Mouse (Mus musculus) CD8-positive naive resting alpha-beta T cell, adult 2 months (primary cell): ENCODE results near the gene Zfp82.
A peak's percentile ranks its signal among the peaks of the same experiment; 100 is the strongest.
"Not testable (repeated sequence)": the region's sequence is repeated elsewhere in the genome, so short reads cannot be mapped to it uniquely, and the experiment has no call there.

Experiments
- DNase-seq, 2 experiments: peaks; one replicate each; pipeline ENCODE4 v3.0.0; 2022; ENCODE audit warnings: low read depth in 2 of 2, low spot score in 2 of 2

The Zfp82 gene

DNA sequence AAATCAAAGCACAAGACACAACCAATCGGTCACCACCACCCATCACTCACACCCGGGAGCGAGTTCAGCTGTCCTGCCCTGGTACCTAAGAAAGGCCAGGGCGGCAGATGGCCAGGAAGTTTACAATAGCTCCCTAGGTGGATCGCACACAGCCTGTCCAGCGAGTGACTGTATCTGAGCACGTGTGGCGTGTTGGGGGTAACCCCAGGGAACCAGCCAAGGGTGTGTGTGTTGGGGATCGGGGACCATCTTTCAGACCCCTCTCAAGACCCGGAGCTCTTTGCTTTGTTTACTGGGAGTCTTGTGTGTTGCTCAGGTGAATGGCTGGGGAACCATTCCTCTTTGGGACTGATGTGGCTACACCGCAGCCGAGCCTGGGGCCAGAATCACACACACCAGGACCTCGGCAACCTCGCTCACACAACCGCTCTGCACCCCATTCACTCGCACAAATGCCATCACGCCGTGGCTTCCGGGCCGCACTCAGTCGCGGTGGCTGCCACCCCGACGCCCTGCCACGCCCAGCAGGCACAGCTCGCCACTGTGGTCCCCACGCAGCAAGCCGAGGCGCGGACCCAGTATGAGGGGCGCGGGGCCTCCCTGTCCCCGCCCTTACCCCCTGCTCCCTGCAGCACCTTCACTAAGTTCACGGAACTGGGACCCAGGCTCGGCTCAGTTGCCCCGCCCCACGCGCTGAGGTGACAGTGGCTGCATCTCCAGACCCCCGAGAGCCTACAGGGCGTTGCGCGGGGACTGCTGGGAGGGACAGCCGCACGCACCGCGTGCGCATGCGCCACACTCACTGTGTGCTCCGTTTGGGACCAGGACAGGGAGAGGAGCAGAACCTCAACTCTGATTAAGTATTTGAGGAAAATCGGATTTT, at the start of gene Zfp82:
Zfp82 (minus strand) TSS at position 755 of the 883 bp plus-strand sequence.
- peak; percentile 62 to 76 for DNase-seq

DNA sequence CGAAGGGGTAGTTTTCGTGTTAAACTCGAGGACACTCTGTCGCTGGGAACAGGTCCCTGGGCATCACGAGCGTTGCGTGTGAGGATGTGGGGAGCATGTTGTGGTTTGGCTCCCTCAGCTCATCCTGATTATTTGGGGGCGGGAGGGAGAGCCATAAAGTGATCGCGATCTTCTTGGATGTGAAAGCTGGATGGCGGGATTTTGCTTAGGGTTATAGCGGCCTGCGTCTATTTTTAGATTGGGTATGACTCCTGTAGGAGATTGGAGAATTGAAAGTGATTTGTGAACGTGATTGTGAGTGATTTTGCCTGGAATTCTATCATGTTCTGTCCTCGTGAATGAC, 49.5 kb upstream of the Zfp82 start:
- no peak for DNase-seq

DNA sequence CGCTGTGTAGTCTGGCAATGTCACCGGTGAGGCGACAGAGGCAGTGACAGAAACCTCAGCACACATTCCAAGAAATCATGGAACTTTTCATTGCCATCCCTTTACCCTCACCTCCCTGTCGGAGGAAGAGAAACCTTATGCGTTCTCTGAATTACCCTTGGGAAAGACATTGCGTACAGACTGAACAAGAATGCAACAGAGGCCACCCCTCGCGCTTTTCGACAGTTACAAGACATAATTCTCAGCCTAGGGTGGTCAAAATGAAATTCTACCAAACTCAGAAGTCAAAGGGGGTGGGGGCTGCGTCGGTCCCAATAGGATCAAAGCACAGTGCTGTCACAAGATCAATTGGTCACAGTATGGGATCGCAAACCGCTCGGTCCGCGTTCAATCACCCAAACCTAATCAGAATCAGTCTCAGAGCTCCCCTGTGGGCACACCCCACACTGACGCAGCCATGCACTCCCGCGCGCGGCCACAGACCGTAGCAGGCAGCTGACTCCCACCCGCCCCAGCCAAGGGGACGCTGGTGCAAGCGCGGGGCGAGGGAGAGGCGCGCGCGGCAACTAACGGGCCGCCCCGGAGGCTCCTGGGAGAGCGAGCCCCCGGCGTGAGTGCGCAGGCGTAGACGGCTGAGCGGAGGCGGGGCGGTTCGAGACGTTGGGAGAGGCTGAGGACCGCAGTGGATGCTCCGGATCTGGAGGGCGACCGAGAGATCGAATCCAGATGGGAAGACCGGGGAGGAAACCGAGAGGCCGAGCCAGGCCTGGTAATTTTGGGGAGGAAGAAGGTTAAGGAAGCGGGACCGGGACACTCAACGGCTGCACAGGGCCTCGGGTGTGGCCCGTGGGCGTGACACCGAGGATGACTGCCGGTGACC, 48.8 kb upstream of the Zfp82 start, which contains the start of gene Zfp382:
Zfp382 (plus strand) TSS at position 635 of the 880 bp plus-strand sequence.
- DNase-seq, result peak; percentile 82 to 86

DNA sequence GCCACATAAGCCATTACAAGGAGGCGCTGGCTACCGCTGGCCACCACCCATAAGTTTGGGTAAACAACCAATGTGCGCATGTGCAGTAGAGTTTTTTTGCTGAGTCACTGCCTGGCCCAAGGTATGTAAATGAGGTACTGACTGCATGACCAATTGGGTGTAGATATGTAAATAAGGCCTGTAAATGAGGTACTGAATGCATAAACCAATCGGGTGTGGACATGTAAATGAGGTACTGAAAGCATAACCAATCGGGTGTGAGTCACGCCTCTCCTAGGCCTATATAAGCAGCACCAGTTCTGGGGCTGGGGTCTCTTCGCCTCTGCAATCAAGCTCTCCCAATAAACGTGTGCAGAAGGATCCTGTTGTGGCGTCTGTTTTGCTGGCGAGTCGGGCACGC, 45.2 kb upstream of the Zfp82 start:
- not testable (repeated sequence) for DNase-seq

DNA sequence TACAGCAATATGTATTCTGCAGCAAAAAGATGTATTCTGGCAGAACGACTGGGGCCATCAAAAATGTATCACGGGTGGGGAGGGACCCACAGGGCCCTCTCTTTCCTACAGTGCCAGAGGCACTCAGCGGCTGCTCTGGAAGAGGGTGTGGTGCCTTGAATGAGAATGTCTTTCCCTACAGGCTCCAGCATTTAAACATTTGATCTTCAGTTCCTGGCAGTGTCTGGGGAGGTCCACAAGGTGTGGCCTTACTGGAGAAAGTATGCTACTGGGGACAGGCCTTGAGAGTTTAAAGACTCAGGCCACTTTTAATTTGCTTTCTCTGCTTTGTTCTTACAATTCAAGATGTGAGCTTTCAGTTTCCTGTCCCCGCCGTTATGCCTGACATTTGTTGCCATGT, 43.4 kb upstream of the Zfp82 start:
- no peak for DNase-seq

DNA sequence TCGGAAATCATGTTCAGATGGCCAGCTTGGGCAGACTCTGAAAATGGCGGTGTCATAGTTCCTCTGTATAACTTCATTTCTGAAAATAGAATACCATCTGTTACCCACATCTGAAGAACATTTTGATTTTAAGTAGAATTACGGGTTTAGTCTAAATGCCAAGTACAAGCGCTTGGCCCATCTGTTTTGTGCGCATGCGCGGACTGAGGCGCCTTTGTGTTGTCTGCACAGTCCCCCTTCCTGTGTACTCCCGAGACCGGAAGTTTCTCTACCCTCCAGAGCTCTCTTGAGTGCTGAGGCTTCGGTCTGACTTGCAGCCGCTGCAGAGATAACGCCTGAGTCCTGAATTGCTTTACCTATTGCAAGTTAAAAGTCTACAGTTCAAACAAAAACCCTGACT, 26.6 kb upstream of the Zfp82 start:
- peak; percentile 75 to 80 for DNase-seq

DNA sequence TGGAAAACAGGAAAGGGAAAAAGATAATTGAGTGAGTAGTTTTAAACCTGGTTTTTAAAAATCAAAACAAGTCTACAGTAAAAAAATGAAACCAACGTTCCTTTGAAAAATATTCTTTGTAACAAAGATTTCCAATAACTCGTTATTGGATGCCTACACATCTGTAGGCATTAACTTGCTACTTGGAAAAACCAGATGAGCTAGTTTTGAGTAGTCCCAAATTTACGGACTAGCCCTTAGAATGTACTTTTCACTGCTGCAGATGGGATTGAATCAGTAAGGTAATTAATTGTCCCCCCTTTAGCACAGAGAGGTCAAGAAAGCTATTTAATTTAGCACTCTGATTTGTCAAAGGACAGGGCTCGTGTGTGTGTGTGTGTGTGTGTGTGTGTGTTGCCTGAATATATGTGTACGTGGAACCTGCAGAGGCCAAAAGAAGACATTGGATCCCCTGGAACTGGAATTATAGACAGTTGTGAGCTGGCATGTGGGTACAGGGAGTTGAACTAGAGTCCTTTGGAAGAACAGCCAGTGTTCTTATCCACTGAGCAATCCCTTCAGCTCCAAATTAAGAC, 22.9 kb upstream of the Zfp82 start:
- no peak for DNase-seq

DNA sequence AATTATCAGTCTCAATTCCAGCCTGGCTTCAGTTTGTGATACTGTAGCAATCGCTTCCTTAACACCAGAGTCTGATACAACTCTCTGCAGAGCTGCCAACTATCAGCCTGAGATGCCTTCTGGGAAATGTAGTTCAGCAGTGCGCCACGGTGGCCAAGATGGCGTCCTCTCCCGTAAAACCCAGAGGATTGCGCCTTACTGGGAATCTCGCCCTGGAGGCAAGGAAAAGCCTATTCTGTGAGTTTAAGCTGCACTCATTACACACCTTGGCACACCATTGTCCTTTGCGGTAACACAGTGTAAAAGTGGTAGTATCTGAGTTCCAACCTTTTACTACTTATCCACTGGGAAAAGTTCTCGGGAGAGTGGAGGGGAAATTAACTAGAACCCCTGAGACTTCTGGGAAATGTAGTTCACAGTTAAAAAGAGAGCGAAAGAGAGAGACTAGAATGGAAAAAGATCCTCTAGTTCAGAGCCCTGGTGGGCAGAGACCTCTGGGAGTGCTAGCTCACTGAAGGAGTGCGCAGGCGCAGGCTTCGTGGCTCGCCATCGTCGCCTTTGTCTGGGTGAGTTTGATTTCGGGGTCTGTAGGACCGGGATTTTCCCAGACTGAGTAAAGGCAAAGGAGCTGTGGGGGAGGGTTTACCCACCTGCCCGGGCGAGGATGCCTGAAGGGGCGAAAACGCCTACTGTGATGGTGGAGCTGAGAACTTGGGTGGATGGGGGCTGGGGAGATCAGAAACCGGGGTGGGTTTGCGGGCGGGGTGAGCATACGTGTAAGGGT, 22.1 kb upstream of the Zfp82 start, which contains the start of gene Zfp260:
Zfp260 (plus strand) TSS at position 132 of the 784 bp plus-strand sequence.
- DNase-seq, result peak; percentile 82 to 88

DNA sequence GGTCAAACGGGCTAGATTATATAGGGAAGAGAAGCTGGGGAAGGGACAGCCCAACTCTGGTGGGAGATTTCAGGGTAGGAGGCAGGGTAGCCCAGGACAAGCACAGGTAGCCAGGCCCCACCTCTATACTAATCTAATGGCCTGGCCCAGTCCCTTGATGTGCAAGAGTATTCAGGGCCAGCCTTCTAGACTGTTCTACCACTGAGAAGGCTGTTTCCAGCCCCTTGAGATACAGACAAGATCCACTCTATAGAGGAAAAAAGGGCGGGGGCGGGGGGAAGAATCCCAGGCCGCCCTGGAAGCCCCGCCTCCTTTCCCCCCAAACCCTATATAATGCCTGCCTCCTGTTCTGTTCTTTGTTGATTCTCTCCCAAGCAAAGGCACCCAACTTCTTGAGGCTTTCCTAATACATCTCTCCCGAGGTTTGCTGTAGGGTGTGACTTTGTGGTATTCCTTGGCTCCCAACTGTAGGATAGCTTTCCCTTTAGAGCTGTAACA, 21.3 kb upstream of the Zfp82 start:
- DNase-seq, result no peak

DNA sequence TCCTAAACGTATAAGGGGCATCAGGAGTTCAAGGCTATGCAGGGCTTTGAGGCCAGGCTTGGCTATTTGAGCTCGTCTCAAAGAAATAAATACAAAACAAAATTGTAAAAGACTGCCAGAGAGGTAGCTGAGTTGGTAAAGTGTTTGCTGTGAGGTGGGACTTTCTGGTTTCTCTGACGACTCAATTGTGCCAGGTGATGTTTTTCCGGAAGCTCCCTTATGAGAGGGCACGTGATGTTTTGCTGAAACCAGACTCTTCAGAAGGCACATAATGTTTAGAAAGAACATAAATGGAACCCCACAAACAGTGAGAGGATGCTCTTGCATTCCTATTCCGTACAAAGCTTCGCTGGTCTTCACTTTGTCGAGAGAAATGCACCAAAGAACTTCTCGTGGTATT, 20.0 kb upstream of the Zfp82 start:
- DNase-seq, result no peak

DNA sequence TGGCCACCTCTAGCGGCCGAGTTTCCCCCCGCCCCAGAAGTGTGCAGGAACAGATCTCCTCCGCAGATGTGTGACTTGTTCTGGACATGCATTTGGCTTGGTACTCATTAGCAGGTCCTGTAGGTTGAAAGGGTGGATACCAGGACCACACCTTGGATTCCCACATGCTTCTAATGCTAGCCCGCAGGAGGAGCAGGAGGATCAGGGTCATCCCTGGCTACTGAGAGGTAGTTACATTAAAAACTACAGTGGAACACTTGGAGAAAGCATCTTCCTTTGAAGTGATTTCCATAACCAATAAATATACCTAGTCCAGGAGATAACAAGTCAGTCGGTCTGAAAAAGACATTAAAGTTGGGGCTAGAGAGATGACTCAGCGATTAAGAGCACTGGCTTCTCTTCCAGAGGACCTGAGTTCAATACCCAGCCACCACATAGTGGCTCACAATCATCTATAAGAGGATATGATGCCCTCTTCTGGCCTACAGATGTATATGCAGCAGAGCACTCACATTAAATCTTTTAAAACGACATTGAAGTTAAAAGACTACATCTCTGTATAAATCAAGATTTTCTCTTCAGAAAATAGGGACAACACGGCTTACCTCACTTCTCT, 18.4 kb upstream of the Zfp82 start:
- no peak for DNase-seq

DNA sequence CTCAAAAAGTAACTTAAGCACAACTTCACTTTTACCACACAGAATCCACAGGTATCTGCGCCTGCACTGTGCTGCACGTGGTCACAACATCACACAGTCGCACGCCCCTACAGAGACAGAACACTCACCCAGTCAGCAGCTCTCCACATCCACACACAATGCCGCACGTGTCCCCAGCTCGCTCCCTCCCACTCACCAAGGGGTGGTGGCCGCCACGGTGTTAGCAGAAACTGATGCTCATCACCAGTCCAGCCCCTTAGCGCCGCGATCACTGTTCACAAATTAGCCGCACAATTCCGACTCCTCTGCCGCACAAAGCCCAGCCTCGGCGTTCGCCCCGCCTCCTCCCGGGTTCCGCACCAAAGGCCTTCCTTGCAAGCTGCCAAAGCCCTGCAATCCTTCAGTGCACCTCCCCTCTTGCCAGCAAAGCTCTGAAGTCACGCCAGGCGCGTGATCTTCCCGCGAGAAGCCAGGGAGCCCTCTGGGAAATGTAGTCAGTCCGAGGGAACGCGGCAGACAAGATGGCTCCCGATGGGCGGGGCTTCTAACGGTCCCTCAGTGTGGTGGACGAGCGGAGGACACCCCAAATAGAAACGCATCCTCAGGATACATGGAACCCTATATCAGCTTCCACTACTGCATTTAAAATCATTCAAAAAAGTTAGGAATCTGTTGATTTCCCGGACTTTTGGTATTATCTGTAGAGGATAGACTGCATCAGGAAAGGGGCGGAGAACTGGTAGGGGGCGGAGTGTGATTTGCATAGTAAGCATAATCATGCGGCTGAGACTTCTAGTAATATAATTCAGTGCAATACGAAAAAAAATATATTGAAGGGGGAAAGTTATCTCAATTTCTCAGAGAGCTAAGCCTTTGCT, 17.6 kb upstream of the Zfp82 start, which contains the start of the genes Gm26920 and Zfp566:
Gm26920 (minus strand) TSS at position 319 of the 878 bp plus-strand sequence.
Zfp566 (minus strand) TSS at position 436 of the 878 bp plus-strand sequence.
- peak; percentile 92 to 93 for DNase-seq

DNA sequence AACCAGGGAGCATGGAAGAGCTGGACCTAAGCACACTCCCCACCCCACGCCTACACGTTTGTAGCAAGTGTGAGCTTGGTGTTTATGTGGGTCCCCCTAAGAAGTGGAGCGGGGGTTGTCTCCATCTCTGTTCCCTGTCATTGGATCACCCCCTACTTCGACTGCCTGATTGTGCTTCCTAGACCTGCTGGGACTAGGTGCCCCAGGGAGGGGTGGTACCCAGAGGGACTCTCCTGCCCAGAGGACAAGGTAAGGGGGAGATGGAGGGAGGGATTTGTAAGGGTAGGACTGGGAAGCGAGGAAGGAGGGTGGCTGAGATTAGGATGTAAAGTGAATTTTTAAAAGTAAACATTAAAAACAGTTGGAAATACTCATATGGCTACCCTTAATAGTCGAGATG, 16.7 kb upstream of the Zfp82 start:
- DNase-seq, result no peak

DNA sequence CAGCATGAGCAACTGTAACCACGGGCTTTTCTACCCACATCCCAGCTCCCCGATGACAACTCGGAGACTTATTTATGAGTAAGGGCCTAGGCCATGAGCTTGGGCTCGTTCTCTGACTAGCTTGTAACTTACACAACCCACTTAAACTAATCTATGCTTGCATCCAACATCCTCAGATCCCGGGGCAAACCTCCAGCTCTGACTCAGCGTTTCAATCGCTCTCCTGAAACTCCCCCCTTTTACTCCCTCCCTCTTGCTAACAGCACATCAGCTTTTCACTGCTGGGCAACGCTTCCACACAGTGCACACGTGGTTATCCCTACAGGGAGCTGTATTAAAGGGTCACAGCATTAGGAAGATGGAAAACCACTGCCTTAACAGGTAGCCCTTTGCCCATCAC, 13.8 kb upstream of the Zfp82 start:
- DNase-seq, result no peak

DNA sequence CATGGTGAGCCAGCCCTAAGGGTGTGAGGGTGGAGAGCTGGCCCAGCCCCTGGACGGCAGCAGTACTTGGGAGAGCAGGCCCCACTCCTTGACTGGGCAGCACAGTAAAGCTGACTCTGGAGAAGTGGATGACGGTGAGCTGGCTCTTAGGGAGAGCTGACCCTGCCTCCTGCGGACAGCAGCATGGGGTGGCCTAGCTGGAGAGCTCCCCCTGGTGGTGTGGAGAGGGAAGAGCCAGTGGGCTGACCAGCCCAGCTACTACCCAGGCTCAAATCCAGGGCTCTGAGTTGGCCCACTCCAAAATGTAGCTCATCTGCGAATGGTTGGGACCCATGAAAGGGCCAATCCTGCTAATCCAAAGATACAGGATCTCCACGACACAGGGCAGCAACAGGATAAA, 8.1 kb downstream of the Zfp82 start:
- no peak for DNase-seq

DNA sequence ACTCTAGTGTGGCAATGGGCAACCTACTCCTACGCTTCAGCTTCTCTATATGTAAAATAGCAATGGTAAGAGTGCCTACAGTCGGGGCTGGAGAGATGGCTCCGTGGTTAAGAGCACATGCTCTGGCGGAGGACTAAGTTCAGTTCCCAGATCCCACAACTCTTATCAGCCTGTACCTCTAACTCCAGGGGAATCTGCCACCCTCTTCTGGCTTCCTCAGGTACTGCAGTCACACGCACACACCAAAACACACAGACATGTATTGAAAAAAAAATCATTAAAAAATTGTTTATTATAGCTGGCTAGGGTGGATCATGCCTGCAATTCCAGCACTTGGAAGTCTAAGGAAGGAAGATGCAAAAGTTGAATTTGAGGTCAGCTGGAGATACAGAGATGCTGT, 10.2 kb downstream of the Zfp82 start:
- DNase-seq, result no peak

DNA sequence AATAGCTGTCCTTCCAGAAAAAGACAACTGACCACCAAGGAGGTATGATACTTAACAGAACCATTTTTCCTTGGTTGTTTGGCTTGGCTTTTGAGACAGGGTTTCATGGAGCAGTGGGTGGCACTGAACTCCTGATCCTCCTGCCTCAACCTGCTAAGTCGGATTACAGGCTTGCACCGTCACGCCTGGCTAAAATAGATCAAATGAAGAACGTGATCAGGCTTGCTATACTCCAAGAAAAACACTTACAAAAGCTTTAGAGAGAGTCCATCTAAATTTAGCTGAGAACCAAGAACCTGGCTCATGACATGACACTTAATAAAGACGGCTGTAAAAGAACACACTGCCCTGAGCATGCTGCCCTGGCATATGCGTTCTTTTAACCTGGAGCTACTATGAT, 12.4 kb downstream of the Zfp82 start:
- no peak for DNase-seq

DNA sequence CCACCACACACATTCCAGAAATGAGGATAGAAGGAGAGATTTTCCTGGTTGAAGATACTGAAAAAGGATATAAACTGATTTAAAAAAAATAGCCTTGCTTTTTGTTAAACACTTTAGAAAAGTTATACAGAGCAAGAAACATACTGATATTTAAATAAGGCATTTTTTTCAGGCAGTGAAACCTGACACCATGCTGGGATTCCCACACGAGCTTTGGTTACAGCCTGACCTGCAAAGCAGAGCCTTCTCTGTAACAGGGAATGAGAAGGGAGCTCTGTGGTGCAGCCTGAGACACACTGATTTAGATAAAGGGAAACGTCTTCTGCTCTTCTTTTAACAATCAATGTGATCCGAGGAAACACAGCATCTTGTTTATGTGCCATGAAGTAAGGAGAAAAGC, 19.1 kb downstream of the Zfp82 start:
- no peak for DNase-seq
